Mouse (Mus musculus): ENCODE results near the gene Arhgap9.

GRCm38 (mm10) chr10:127285644-127286043, 36.1 kb upstream of the Arhgap9 start:
- TF ChIP-seq E2F4 (IDR thresholded peaks at IDR 0.05; ENCODE audit: insufficient replicate concordance, low read depth, low read length) (no peak), CTCF (conservative IDR thresholded peaks at IDR 0.05 in 1 of 2, IDR thresholded peaks at IDR 0.05 in 1 of 2; ENCODE audit: low read depth in 2 of 2, low read length in 2 of 2) (no peak), ZC3H11A (IDR thresholded peaks at IDR 0.05; ENCODE audit: low read depth, low read length) (no peak), POLR2A (IDR thresholded peaks at IDR 0.05; ENCODE audit: low read depth, low read length) (no peak), MXI1 (IDR thresholded peaks at IDR 0.05; ENCODE audit: low read depth, low read length) (no peak), MAZ (IDR thresholded peaks at IDR 0.05; ENCODE audit: low read depth, low read length) (no peak), POLR2AphosphoS2 (IDR thresholded peaks at IDR 0.05; ENCODE audit: low read depth, low read length) (no peak), MAX (IDR thresholded peaks at IDR 0.05; ENCODE audit: low read length) (no peak), CHD2 (IDR thresholded peaks at IDR 0.05; ENCODE audit: low read length) (no peak), RCOR1 (conservative IDR thresholded peaks at IDR 0.05; ENCODE audit: low read depth, low read length) (no peak), UBTF (IDR thresholded peaks at IDR 0.05; ENCODE audit: low read depth, low read length) (no peak)

All from CH12.LX (cell line).